Mouse (Mus musculus) CD4-positive helper T cell, adult 2 months (primary cell): ENCODE data around the gene Tmem256.

Experiments
- DNase-seq: peaks from one replicate; pipeline ENCODE4 v3.0.0-alpha.2; 2012; ENCODE audit warnings: low read depth, missing footprints, low spot score

Tmem256 gene

GRCm38 (mm10) chr11:69815155-69815554 is 23.2 kb upstream of the Tmem256 start, which contains the start of gene Gm39566:
Gene Gm39566 (minus strand): TSS chr11:69815298.
- DNase-seq: no peak

- no peak for DNase-seq
Observed at GRCm38 (mm10) chr11:69816520-69816919, 21.8 kb upstream of the Tmem256 start.

- DNase-seq: no peak
Observed at GRCm38 (mm10) chr11:69818365-69818764, 19.9 kb upstream of the Tmem256 start, which contains the start of gene Spem2. Gene Spem2 (minus strand): TSS chr11:69818465.

GRCm38 (mm10) chr11:69818871-69819270 is 19.4 kb upstream of the Tmem256 start:
- no peak for DNase-seq

GRCm38 (mm10) chr11:69822080-69822479 is 16.2 kb upstream of the Tmem256 start, which contains the start of gene Spem1:
Gene Spem1 (minus strand): TSS chr11:69822180.
- no peak for DNase-seq

- no peak for DNase-seq
Observed at GRCm38 (mm10) chr11:69823456-69823855, 14.9 kb upstream of the Tmem256 start.

- no peak for DNase-seq
Observed at GRCm38 (mm10) chr11:69828832-69829231, 9.5 kb upstream of the Tmem256 start.

GRCm38 (mm10) chr11:69833554-69833953 is 4.8 kb upstream of the Tmem256 start:
- no peak for DNase-seq

- DNase-seq: peak; percentile 71
Observed at GRCm38 (mm10) chr11:69834001-69834549, 4.2 kb upstream of the Tmem256 start.

GRCm38 (mm10) chr11:69835326-69835965 is 2.9 kb upstream of the Tmem256 start:
- no peak for DNase-seq

GRCm38 (mm10) chr11:69835966-69836335 is 2.4 kb upstream of the Tmem256 start:
- peak; percentile 38 for DNase-seq

- DNase-seq: peak; percentile 44
Observed at GRCm38 (mm10) chr11:69836703-69837576, 1.4 kb upstream of the Tmem256 start.

- DNase-seq: peak; percentile 86
Observed at GRCm38 (mm10) chr11:69837604-69837951, 736 bp upstream of the Tmem256 start, which contains the start of gene Nlgn2. Gene Nlgn2 (minus strand): TSS chr11:69837784.

GRCm38 (mm10) chr11:69838714-69839104 is 395 bp downstream of the Tmem256 start:
- DNase-seq: no peak

- peak; percentile 88 for DNase-seq
Observed at GRCm38 (mm10) chr11:69846198-69846680, 7.9 kb downstream of the Tmem256 start, which contains the start of gene Plscr3. Gene Plscr3 (plus strand): TSS chr11:69846376.

- DNase-seq: peak; percentile 80
Observed at GRCm38 (mm10) chr11:69846738-69847688, 8.7 kb downstream of the Tmem256 start.

GRCm38 (mm10) chr11:69848021-69848420 is 9.7 kb downstream of the Tmem256 start:
- no peak for DNase-seq

GRCm38 (mm10) chr11:69849128-69849527 is 10.8 kb downstream of the Tmem256 start:
- DNase-seq: no peak

GRCm38 (mm10) chr11:69849884-69850283 is 11.6 kb downstream of the Tmem256 start:
- DNase-seq: no peak

GRCm38 (mm10) chr11:69850754-69851153 is 12.4 kb downstream of the Tmem256 start:
- DNase-seq: no peak

GRCm38 (mm10) chr11:69853994-69854393 is 15.7 kb downstream of the Tmem256 start:
- DNase-seq: peak; percentile 26
